Mouse (Mus musculus) CH12.LX (cell line): ENCODE data around the gene Trim41. TPM values are rescaled to one million over a fixed set of nuclear protein-coding genes. Genes with fewer than 3 reads are reported as not detected.

ENCODE experiments used
- DNase-seq: peaks from one replicate; pipeline ENCODE4 v3.0.0-alpha.2; 2013; ENCODE audit errors: extremely low read depth
- H3K27ac ChIP-seq: 2 replicates; pipeline ENCODE4 v1.5.1; 2012; ENCODE audit warnings: low read depth, mild to moderate bottlenecking, control low read depth, moderate library complexity; ENCODE audit not compliant: insufficient read depth
- H3K27me3 ChIP-seq: replicated peaks from 2 replicates; pipeline ENCODE3; 2012; ENCODE audit warnings: inconsistent platforms
- H3K36me3 ChIP-seq, 2 experiments: replicated peaks in 1 of 2; 2 replicates each; pipeline versions ENCODE3 to v1.6.1; 2012; ENCODE audit warnings: inconsistent platforms in 1 of 2, low read length in 1 of 2, mild to moderate bottlenecking in 1 of 2, mixed read lengths in 1 of 2, moderate library complexity in 1 of 2; ENCODE audit not compliant: control insufficient read depth in 1 of 2, insufficient read depth in 1 of 2
- H3K4me1 ChIP-seq, 2 experiments: 2 replicates each; pipeline ENCODE4 v1.6.1; 2012; ENCODE audit warnings: inconsistent platforms in 1 of 2, moderate library complexity in 1 of 2; ENCODE audit not compliant: insufficient read depth in 2 of 2, control insufficient read depth in 1 of 2
- H3K4me2 ChIP-seq: 2 replicates; pipeline ENCODE4 v1.6.1; 2012; ENCODE audit warnings: low read depth, mild to moderate bottlenecking, control low read depth; ENCODE audit not compliant: poor library complexity, insufficient read depth, severe bottlenecking
- H3K4me3 ChIP-seq, 3 experiments: fragments of 150-350 bp in 1 of 3; sonication (generic) in 1 of 3; replicated peaks in 1 of 3; 2 replicates each; pipeline versions ENCODE3 to v1.5.1; 2011 to 2012; ENCODE audit warnings: low read depth in 2 of 3, low read length in 2 of 3, mild to moderate bottlenecking in 2 of 3, moderate library complexity in 2 of 3, control low read depth in 1 of 3, improper control_type of control experiment in 1 of 3, inconsistent platforms in 1 of 3, mixed read lengths in 1 of 3; ENCODE audit not compliant: poor library complexity in 1 of 3
- H3K79me2 ChIP-seq: replicated peaks from 2 replicates; pipeline ENCODE4 v1.6.1; 2012; ENCODE audit warnings: mild to moderate bottlenecking, moderate library complexity; ENCODE audit not compliant: control insufficient read depth, poor library complexity, insufficient read depth, severe bottlenecking; ENCODE audit errors: extremely low read depth
- H3K9ac ChIP-seq: 2 replicates; pipeline ENCODE4 v1.6.1; 2012; ENCODE audit warnings: low read depth, mild to moderate bottlenecking, control low read depth, moderate library complexity; ENCODE audit not compliant: insufficient read depth
- H3K9me3 ChIP-seq: replicated peaks from 2 replicates; pipeline ENCODE3; 2012; ENCODE audit warnings: low read length, inconsistent platforms, mixed read lengths
- BHLHE40 ChIP-seq: IDR thresholded peaks from 2 replicates; pipeline ENCODE4 v1.6.1; 2011; ENCODE audit warnings: mild to moderate bottlenecking, low read depth, low read length, improper control_type of control experiment
- CHD1 ChIP-seq: IDR thresholded peaks from 2 replicates; pipeline ENCODE4 v1.6.1; 2012; ENCODE audit warnings: low read depth, low read length, improper control_type of control experiment, inconsistent platforms
- CHD2 ChIP-seq: IDR thresholded peaks from 2 replicates; pipeline ENCODE4 v1.6.1; 2011; ENCODE audit warnings: low read length, improper control_type of control experiment
- CTCF ChIP-seq, 2 experiments: IDR thresholded peaks in 1 of 2; conservative IDR thresholded peaks in 1 of 2; 2 replicates each; pipeline ENCODE4 v1.5.1; 2011 to 2012; ENCODE audit warnings: low read depth in 2 of 2, low read length in 2 of 2, improper control_type of control experiment in 1 of 2, inconsistent platforms in 1 of 2, mild to moderate bottlenecking in 1 of 2, moderate library complexity in 1 of 2
- E2F4 ChIP-seq: IDR thresholded peaks from 2 replicates; pipeline ENCODE4 v1.6.1; 2011; ENCODE audit warnings: low read depth, low read length, improper control_type of control experiment; ENCODE audit not compliant: insufficient replicate concordance
- ELF1 ChIP-seq: IDR thresholded peaks from 2 replicates; pipeline ENCODE4 v1.6.1; 2014; ENCODE audit warnings: low read depth, mild to moderate bottlenecking, inconsistent platforms, low read length, improper control_type of control experiment
- EP300 ChIP-seq: IDR thresholded peaks from 2 replicates; pipeline ENCODE4 v1.6.1; 2011; ENCODE audit warnings: low read length, improper control_type of control experiment
- ETS1 ChIP-seq: conservative IDR thresholded peaks from 2 replicates; pipeline ENCODE4 v1.6.1; 2012; ENCODE audit warnings: low read depth, mild to moderate bottlenecking, inconsistent platforms, low read length, improper control_type of control experiment, moderate library complexity
- GABPA ChIP-seq: IDR thresholded peaks from 2 replicates; pipeline ENCODE4 v1.6.1; 2012; ENCODE audit warnings: low read depth, low read length, improper control_type of control experiment, inconsistent platforms; ENCODE audit not compliant: insufficient replicate concordance
- HCFC1 ChIP-seq: IDR thresholded peaks from 2 replicates; pipeline ENCODE4 v1.6.1; 2012; ENCODE audit warnings: low read depth, mild to moderate bottlenecking, inconsistent platforms, low read length, improper control_type of control experiment
- IRF4 ChIP-seq: IDR thresholded peaks from 2 replicates; pipeline ENCODE4 v1.6.1; 2014; ENCODE audit warnings: low read depth, mild to moderate bottlenecking, inconsistent platforms, low read length, improper control_type of control experiment
- JUN ChIP-seq: IDR thresholded peaks from 2 replicates; pipeline ENCODE4 v1.6.1; 2011; ENCODE audit warnings: low read depth, mild to moderate bottlenecking, low read length, improper control_type of control experiment, moderate library complexity; ENCODE audit not compliant: insufficient read depth
- JUND ChIP-seq: conservative IDR thresholded peaks from 2 replicates; pipeline ENCODE4 v1.6.1; 2011; ENCODE audit warnings: low read depth, low read length, improper control_type of control experiment
- KAT2A ChIP-seq: IDR thresholded peaks from 2 replicates; pipeline ENCODE4 v1.6.1; 2012; ENCODE audit warnings: low read length, improper control_type of control experiment, inconsistent platforms; ENCODE audit not compliant: insufficient replicate concordance
- MAFK ChIP-seq: IDR thresholded peaks from 2 replicates; pipeline ENCODE4 v1.6.1; 2011; ENCODE audit warnings: low read length, improper control_type of control experiment; ENCODE audit not compliant: insufficient replicate concordance
- MAX ChIP-seq: IDR thresholded peaks from 2 replicates; pipeline ENCODE4 v1.6.1; 2011; ENCODE audit warnings: low read length, improper control_type of control experiment
- MAZ ChIP-seq: IDR thresholded peaks from 2 replicates; pipeline ENCODE4 v1.6.1; 2012; ENCODE audit warnings: low read depth, mild to moderate bottlenecking, inconsistent platforms, low read length, improper control_type of control experiment, moderate library complexity
- MEF2A ChIP-seq: IDR thresholded peaks from 2 replicates; pipeline ENCODE4 v1.6.1; 2014; ENCODE audit warnings: low read depth, mild to moderate bottlenecking, inconsistent platforms, low read length, improper control_type of control experiment, borderline replicate concordance
- MXI1 ChIP-seq: IDR thresholded peaks from 2 replicates; pipeline ENCODE4 v1.6.1; 2011; ENCODE audit warnings: mild to moderate bottlenecking, low read depth, low read length, improper control_type of control experiment
- MYC ChIP-seq: IDR thresholded peaks from 2 replicates; pipeline ENCODE4 v1.6.1; 2011; ENCODE audit warnings: low read depth, mild to moderate bottlenecking, improper control_type of control experiment, low read length
- NELFE ChIP-seq: IDR thresholded peaks from 2 replicates; pipeline ENCODE4 v1.6.1; 2011; ENCODE audit warnings: low read depth, low read length, improper control_type of control experiment
- NRF1 ChIP-seq: IDR thresholded peaks from 2 replicates; pipeline ENCODE4 v1.6.1; 2014; ENCODE audit warnings: low read depth, mild to moderate bottlenecking, inconsistent platforms, low read length, improper control_type of control experiment, moderate library complexity
- PAX5 ChIP-seq: IDR thresholded peaks from 2 replicates; pipeline ENCODE4 v1.6.1; 2012; ENCODE audit warnings: low read length, inconsistent platforms, mixed read lengths
- POLR2A ChIP-seq: IDR thresholded peaks from 2 replicates; pipeline ENCODE4 v1.6.1; 2011; ENCODE audit warnings: low read depth, mild to moderate bottlenecking, improper control_type of control experiment, low read length
- POLR2AphosphoS2 ChIP-seq: IDR thresholded peaks from 2 replicates; pipeline ENCODE4 v1.6.1; 2011; ENCODE audit warnings: low read depth, low read length, improper control_type of control experiment
- RAD21 ChIP-seq: IDR thresholded peaks from 2 replicates; pipeline ENCODE4 v1.6.1; 2011; ENCODE audit warnings: low read depth, mild to moderate bottlenecking, low read length, improper control_type of control experiment, moderate library complexity
- RCOR1 ChIP-seq: conservative IDR thresholded peaks from 2 replicates; pipeline ENCODE4 v1.6.1; 2012; ENCODE audit warnings: low read depth, mild to moderate bottlenecking, inconsistent platforms, low read length, improper control_type of control experiment
- SIN3A ChIP-seq: IDR thresholded peaks from 2 replicates; pipeline ENCODE4 v1.6.1; 2012; ENCODE audit warnings: low read length, improper control_type of control experiment, inconsistent platforms
- SMC3 ChIP-seq: IDR thresholded peaks from 2 replicates; pipeline ENCODE4 v1.6.1; 2011; ENCODE audit warnings: low read depth, low read length, improper control_type of control experiment
- TBP ChIP-seq: conservative IDR thresholded peaks from 2 replicates; pipeline ENCODE4 v1.6.1; 2011; ENCODE audit warnings: low read depth, low read length, improper control_type of control experiment
- TCF12 ChIP-seq: IDR thresholded peaks from 2 replicates; pipeline ENCODE4 v1.6.1; 2014; ENCODE audit warnings: low read depth, mild to moderate bottlenecking, inconsistent platforms, low read length, improper control_type of control experiment
- UBTF ChIP-seq: IDR thresholded peaks from 2 replicates; pipeline ENCODE4 v1.6.1; 2012; ENCODE audit warnings: low read depth, mild to moderate bottlenecking, inconsistent platforms, low read length, improper control_type of control experiment, moderate library complexity
- USF1 ChIP-seq: IDR thresholded peaks from 2 replicates; pipeline ENCODE4 v1.6.1; 2014; ENCODE audit warnings: low read depth, mild to moderate bottlenecking, inconsistent platforms, low read length, improper control_type of control experiment
- USF2 ChIP-seq: conservative IDR thresholded peaks from 2 replicates; pipeline ENCODE4 v1.6.1; 2011; ENCODE audit warnings: low read depth, low read length, improper control_type of control experiment
- ZC3H11A ChIP-seq: IDR thresholded peaks from 2 replicates; pipeline ENCODE4 v1.6.1; 2012; ENCODE audit warnings: low read depth, mild to moderate bottlenecking, inconsistent platforms, low read length, improper control_type of control experiment
- ZKSCAN1 ChIP-seq: IDR thresholded peaks from 2 replicates; pipeline ENCODE4 v1.6.1; 2012; ENCODE audit warnings: low read depth, inconsistent platforms, low read length, improper control_type of control experiment, borderline replicate concordance
- ZMIZ1 ChIP-seq: IDR thresholded peaks from 2 replicates; pipeline ENCODE4 v1.6.1; 2012; ENCODE audit warnings: low read depth, mild to moderate bottlenecking, inconsistent platforms, low read length, improper control_type of control experiment
- ZNF384 ChIP-seq: IDR thresholded peaks from 2 replicates; pipeline ENCODE4 v1.6.1; 2012; ENCODE audit warnings: low read depth, low read length, improper control_type of control experiment, inconsistent platforms
- dilution Hi-C: fragments of 300-500 bp; cut with MboI; formaldehyde crosslinking; loops from 2 replicates; pipeline ENCODE4 v1.14.3; 2020; ENCODE audit warnings: low sequenced_read_pairs; ENCODE audit not compliant: extremely low pct_unique_long_range_greater_than_20kb, extremely low pct_ligation_motif_present
- in situ Hi-C: fragments of 300-500 bp; cut with MboI; formaldehyde crosslinking; loops from 3 replicates; pipeline ENCODE4 v1.14.3; 2019; ENCODE audit warnings: low sequenced_read_pairs, low pct_ligation_motif_present, low pct_unique_long_range_greater_than_20kb, mixed read lengths
- polyA plus RNA-seq: library from polyadenylated mRNA; unstranded; fragments of >175 nt; gene quantifications from 2 replicates; pipeline ENCODE4 v1.2.1, GENCODE M21; 2012; ENCODE audit warnings: low read depth; ENCODE audit not compliant: insufficient read length
- total RNA-seq, 2 experiments: library from RNA; depleted of rRNA; stranded (reverse); fragments of 300-350 nt in 1 of 2; fragments of >200 nt in 1 of 2; gene quantifications; 2 replicates each; pipeline ENCODE4 v1.2.3; 2012 to 2014

Trim41 gene
- total and polyA plus RNA-seq, 3 experiments: 18.8 to 51.6 (median 36.0) TPM

DNA sequence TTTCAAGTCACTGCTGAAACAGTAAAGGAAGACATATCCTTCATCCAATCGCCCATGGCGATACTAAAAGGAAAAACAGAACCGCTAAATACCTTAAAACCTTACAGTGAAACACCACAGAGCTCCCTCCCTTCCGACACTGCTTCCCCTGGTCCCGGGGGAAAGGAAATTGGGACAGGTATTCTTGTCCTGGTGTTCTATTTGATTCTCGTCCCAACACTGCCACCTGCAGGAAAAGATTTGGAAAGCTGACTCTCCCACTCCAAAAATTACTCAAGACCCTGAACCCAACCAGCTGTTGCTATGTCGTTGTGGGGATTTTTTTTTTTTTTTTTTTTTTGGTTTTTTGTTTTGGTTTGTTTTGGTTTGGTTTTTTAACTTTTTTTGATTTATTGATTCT, 41.7 kb downstream of the Trim41 start:
- no peak overlapping the region; the same call in 1 of the 2 replicates for H3K4me2 ChIP-seq
- no peak overlapping the region for H3K27ac ChIP-seq
- DNase-seq: peak; percentile 59
- H3K36me3 ChIP-seq: no peaks in the 10 kb centered on the region
- in situ Hi-C loops (no loop called here), dilution Hi-C loops (no loop called here)
- peaks cover 12 to 29% of the 10 kb centered on the region in 2 experiments for H3K4me1 ChIP-seq
- no peak overlapping the region for H3K4me3 ChIP-seq
- TF ChIP-seq KAT2A: no peak
- TF ChIP-seq RCOR1: no peak
- no peak for TF ChIP-seq POLR2A
- TF ChIP-seq CTCF (conservative IDR thresholded peaks at IDR 0.05 in 1 of 2, IDR thresholded peaks at IDR 0.05 in 1 of 2; ENCODE audit: low read depth in 2 of 2, low read length in 2 of 2): peak; percentile 27 to 76
- peak; percentile 86 for TF ChIP-seq ZNF384
- no peak for TF ChIP-seq ZC3H11A
- no peak for TF ChIP-seq POLR2AphosphoS2
- no peak for TF ChIP-seq E2F4
- no peak for TF ChIP-seq SIN3A
- 0 out of 2 replicates have a peak, but pooled peaks have one; percentile 18 for TF ChIP-seq JUND
- no peak for TF ChIP-seq USF2
- no peak for TF ChIP-seq MEF2A
- TF ChIP-seq GABPA: no peak
- no peak for TF ChIP-seq MYC
- TF ChIP-seq MAZ: no peak
- TF ChIP-seq IRF4: peak; percentile 19; the same call in 1 of the 2 replicates
- no peak for TF ChIP-seq PAX5
- no peak for TF ChIP-seq NELFE
- no peak for TF ChIP-seq TBP
- no peak for TF ChIP-seq ZMIZ1
- TF ChIP-seq ELF1: no peak
- no peak for TF ChIP-seq CHD2
- no peak for TF ChIP-seq CHD1
- no peak for TF ChIP-seq HCFC1
- TF ChIP-seq BHLHE40: no peak
- peak; percentile 68 for TF ChIP-seq RAD21
- peak; percentile 32 for TF ChIP-seq SMC3
- TF ChIP-seq MAFK: no peak
- TF ChIP-seq JUN: no peak
- TF ChIP-seq ZKSCAN1: no peak
- no peak for TF ChIP-seq MAX
- TF ChIP-seq EP300: no peak
- TF ChIP-seq ETS1: no peak
- TF ChIP-seq MXI1: no peak
- no peak for TF ChIP-seq NRF1
- no peak for TF ChIP-seq UBTF
- no peak for TF ChIP-seq TCF12
- no peak for TF ChIP-seq USF1
- no peaks in the 10 kb centered on the region for H3K9me3 ChIP-seq
- H3K79me2 ChIP-seq: no peaks in the 10 kb centered on the region
- no peaks in the 10 kb centered on the region for H3K27me3 ChIP-seq
- H3K9ac ChIP-seq: no peak overlapping the region
